Mouse (Mus musculus) intestine, embryonic 15.5 days (tissue): ENCODE data around the gene Slc2a12. TPM values are rescaled to one million over a fixed set of nuclear protein-coding genes. Genes with fewer than 3 reads are reported as not detected.

Experiments used
- ATAC-seq: fragments of 200-750 bp; cut with Nextera tagmentation; 2 replicates; pipeline ENCODE4 v1.8.0; 2017; ENCODE audit warnings: moderate TSS enrichment, moderate library complexity
- H3K27ac ChIP-seq: fragments of 300-500 bp; sonication (generic); 2 replicates; pipeline ENCODE4 v1.5.1; 2015; ENCODE audit warnings: mild to moderate bottlenecking, inconsistent platforms
- H3K27me3 ChIP-seq: fragments of 300-500 bp; sonication (generic); replicated peaks from 2 replicates; pipeline ENCODE4 v1.6.1; 2015; ENCODE audit warnings: inconsistent platforms
- H3K36me3 ChIP-seq: fragments of 300-500 bp; sonication (generic); 2 replicates; pipeline ENCODE4 v1.6.1; 2015; ENCODE audit warnings: inconsistent platforms
- H3K4me1 ChIP-seq: fragments of 300-500 bp; sonication (generic); replicated peaks from 2 replicates; pipeline ENCODE4 v1.6.1; 2015; ENCODE audit warnings: inconsistent platforms
- H3K4me2 ChIP-seq: fragments of 300-500 bp; sonication (generic); replicated peaks from 2 replicates; pipeline ENCODE4 v1.6.1; 2015; ENCODE audit warnings: mild to moderate bottlenecking, inconsistent platforms
- H3K4me3 ChIP-seq: fragments of 300-500 bp; sonication (generic); replicated peaks from 2 replicates; pipeline ENCODE4 v1.5.1; 2015; ENCODE audit warnings: inconsistent platforms
- H3K9ac ChIP-seq: fragments of 300-500 bp; sonication (generic); 2 replicates; pipeline ENCODE4 v1.6.1; 2015; ENCODE audit warnings: inconsistent platforms
- H3K9me3 ChIP-seq: fragments of 300-500 bp; sonication (generic); 2 replicates; pipeline ENCODE4 v1.6.1; 2016; ENCODE audit warnings: inconsistent platforms
- WGBS: fragments of 180-500 bp; shearing (Covaris S2); methylation state at CpG from one replicate; pipeline ENCODE4 v1.1.7; 2015; 5-methylcytosine and 5-hydroxymethylcytosine counted together
- polyA plus RNA-seq: library from polyadenylated mRNA; unstranded; fragments of >200 nt; fragmentation: Nextera tagmentation; extraction: Ambion mirVana; gene quantifications from 2 replicates; pipeline ENCODE4 v1.2.1, GENCODE M21; 2015

Slc2a12 gene
- polyA plus RNA-seq, 1 experiment from 2014 or later, result 0.38 TPM

DNA sequence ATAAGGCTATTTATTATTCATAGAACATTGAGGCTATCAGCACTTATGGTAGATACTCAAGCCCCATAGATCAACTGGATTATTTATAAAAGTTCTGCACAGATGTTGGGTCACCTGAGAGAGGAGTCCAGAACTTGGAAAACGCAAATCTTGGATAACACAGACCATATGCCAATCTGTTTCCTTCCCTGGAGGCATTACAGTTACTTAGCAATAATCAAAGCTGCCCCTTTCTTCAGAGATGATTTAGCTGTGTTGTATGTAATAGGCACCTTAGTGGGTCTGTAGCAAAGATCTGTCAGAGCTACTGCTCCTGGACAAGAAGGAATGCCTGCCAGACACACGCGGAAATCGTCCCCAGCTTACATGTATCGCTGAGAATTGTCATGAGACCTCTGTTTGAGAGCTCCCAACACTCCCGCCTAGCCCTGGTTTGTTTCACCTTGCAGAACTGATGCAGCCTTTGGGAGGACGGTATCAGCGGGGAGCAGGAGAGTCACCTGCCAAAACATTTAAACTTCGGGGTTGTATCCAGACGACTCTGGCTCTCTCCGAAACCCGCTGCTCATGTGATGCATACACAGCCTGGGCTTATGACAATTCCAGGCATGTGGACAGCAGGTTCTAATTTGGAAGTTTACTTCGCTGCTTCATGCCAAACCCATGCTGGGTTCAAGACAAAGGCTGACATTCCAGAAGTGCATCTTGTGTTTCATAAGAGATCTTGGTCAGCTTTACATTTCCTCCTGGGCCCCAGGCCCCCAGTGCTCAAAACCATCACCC lies 31.2 kb downstream of the Slc2a12 start:
- Histone ChIP-seq H3K9me3 (no peaks in the 10 kb centered on the region), H3K9ac (no peak overlapping the region), H3K4me2 (no peak overlapping the region), H3K36me3 (no peaks in the 10 kb centered on the region), H3K27ac (no peak overlapping the region), H3K27me3 (no peaks in the 10 kb centered on the region), H3K4me3 (no peak overlapping the region), H3K4me1 (no peaks in the 10 kb centered on the region)
- no peak for ATAC-seq
- WGBS, result 66% methylated on average over 13 of the region's 13 CpGs

DNA sequence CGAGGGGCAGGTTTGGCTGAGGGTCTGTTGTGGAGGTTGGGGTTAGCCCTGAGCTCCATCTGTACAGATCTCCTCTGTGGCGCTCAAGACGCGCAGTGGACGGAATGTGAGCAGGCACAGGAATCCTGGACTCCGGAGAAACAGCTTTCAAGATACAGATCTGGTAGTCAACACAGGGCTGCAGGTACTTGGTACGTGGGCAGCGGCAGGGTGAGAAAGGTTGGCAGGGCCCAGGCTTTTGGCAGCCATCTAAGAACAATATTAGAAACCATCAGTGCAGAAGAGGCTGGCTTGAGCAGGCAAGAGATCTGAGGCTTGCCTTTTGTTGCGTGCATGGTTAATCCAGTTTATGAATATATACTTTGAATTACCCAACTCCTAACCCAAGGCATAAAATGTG lies 51.4 kb downstream of the Slc2a12 start:
- no peaks in the 10 kb centered on the region for H3K36me3 ChIP-seq
- WGBS, result 88% methylated on average over 9 of the region's 9 CpGs
- no peaks in the 10 kb centered on the region for H3K9me3 ChIP-seq
- ATAC-seq, result no peak
- no peaks in the 10 kb centered on the region for H3K27me3 ChIP-seq
- no peak overlapping the region for H3K27ac ChIP-seq
- no peak overlapping the region for H3K9ac ChIP-seq
- H3K4me2 ChIP-seq, result no peak overlapping the region
- no peaks in the 10 kb centered on the region; the same call in 1 of the 2 replicates for H3K4me1 ChIP-seq
- H3K4me3 ChIP-seq, result no peak overlapping the region

- WGBS, result 80% methylated on average over 7 of the region's 7 CpGs
- H3K27ac ChIP-seq, result no peak overlapping the region
These were observed 52.1 kb downstream of the Slc2a12 start for GRCm38 (mm10) chr10:22696864-22697263.

DNA sequence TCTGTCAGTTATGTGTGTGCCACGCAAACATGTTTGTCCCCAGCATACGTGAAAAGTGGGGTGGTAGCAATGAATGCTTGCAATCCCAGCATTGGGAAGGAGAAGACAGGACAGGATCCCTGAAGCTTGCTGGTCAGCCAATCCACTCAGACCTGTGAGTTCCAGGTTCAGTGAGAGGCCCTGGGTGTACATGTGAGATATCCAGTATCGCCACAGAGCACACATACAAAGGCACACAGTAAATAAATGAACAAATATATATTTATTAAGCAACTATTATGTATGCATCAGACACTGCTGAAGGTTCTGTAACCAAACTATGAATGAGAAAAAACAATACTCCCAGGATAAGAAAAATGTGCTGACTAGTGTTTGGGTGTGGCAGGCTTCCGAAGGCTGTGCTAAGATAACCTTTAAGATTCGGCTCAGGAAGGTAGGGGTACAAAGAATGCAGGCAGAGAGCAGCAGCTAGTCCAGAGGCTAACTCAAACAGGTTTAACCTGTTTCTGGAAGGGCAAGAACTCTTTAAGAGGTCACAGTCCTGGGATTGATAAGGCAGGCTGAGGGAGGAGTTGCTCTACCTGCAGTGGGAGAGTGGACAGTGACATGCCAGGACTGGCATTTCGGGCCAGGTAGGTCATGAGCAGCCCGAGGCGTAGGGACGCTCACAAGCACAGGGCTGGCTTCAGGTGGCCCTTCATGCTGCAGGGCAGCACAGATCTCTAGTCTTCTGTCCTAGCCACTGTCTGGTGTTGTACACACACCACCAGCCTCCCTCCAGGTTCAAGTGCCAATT lies 53.5 kb downstream of the Slc2a12 start:
- Histone ChIP-seq H3K36me3 (no peaks in the 10 kb centered on the region), H3K4me3 (no peak overlapping the region), H3K4me2 (peak overlapping the region; percentile 36), H3K27me3 (no peaks in the 10 kb centered on the region), H3K9ac (no peak overlapping the region), H3K9me3 (no peaks in the 10 kb centered on the region), H3K4me1 (no peaks in the 10 kb centered on the region; the same call in 1 of the 2 replicates), H3K27ac (0 out of 2 replicates have a peak overlapping the region, but pooled peaks have one; percentile 42)
- peak; percentile 96 for ATAC-seq
- 68% methylated on average over 9 of the region's 9 CpGs for WGBS

More at GRCm38 (mm10) chr10:22696864-22697263, 52.1 kb downstream of the Slc2a12 start:
- H3K4me2 ChIP-seq, result no peak overlapping the region
- no peak for ATAC-seq
- no peak overlapping the region for H3K4me3 ChIP-seq
- no peak overlapping the region for H3K9ac ChIP-seq
- no peaks in the 10 kb centered on the region for H3K9me3 ChIP-seq
- H3K27me3 ChIP-seq, result no peaks in the 10 kb centered on the region
- no peaks in the 10 kb centered on the region; the same call in 1 of the 2 replicates for H3K4me1 ChIP-seq
- H3K36me3 ChIP-seq, result no peaks in the 10 kb centered on the region

- H3K9ac ChIP-seq, result no peak overlapping the region
- no peaks in the 10 kb centered on the region for H3K36me3 ChIP-seq
- 67% methylated on average over 19 of the region's 19 CpGs for WGBS
- H3K4me1 ChIP-seq, result no peaks in the 10 kb centered on the region; the same call in 1 of the 2 replicates
- no peak overlapping the region for H3K4me3 ChIP-seq
- no peak for ATAC-seq
- no peak overlapping the region for H3K4me2 ChIP-seq
- no peak overlapping the region for H3K27ac ChIP-seq
- no peaks in the 10 kb centered on the region for H3K9me3 ChIP-seq
- H3K27me3 ChIP-seq, result no peaks in the 10 kb centered on the region
These were observed 54.9 kb downstream of the Slc2a12 start for GRCm38 (mm10) chr10:22699487-22700335.

DNA sequence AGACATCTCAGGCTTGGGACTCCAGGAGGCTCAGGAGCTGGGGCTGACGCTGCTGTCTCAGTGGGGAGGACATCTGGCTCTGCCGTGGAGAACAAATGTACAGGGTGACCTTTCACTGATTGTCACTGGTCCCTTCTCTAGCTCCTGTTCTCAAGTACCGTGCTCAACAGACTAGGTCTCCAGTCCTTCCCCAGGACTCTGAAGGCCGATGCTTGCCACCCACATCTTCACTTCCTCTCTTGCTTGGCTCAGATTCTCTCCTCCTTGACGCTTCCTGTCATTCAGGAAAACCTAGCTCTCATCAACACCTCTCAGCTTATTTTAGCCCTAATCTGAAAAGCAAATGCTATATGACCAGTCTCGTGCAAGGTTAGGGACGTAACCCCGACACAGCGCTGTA lies 56.0 kb downstream of the Slc2a12 start:
- Histone ChIP-seq H3K9ac (no peak overlapping the region), H3K36me3 (no peaks in the 10 kb centered on the region), H3K27me3 (no peaks in the 10 kb centered on the region), H3K4me1 (no peaks in the 10 kb centered on the region; the same call in 1 of the 2 replicates), H3K9me3 (no peaks in the 10 kb centered on the region), H3K4me2 (no peak overlapping the region), H3K4me3 (no peak overlapping the region), H3K27ac (no peak overlapping the region)
- no peak for ATAC-seq
- 79% methylated on average over 9 of the region's 9 CpGs for WGBS

GRCm38 (mm10) chr10:22701485-22702315 lies 56.9 kb downstream of the Slc2a12 start:
- Histone ChIP-seq H3K9me3 (no peaks in the 10 kb centered on the region), H3K36me3 (no peaks in the 10 kb centered on the region), H3K9ac (no peak overlapping the region), H3K27ac (no peak overlapping the region), H3K4me2 (no peak overlapping the region), H3K4me3 (no peak overlapping the region), H3K4me1 (no peaks in the 10 kb centered on the region; the same call in 1 of the 2 replicates), H3K27me3 (no peaks in the 10 kb centered on the region)
- WGBS, result 69% methylated on average over 12 of the region's 12 CpGs
- ATAC-seq, result no peak

DNA sequence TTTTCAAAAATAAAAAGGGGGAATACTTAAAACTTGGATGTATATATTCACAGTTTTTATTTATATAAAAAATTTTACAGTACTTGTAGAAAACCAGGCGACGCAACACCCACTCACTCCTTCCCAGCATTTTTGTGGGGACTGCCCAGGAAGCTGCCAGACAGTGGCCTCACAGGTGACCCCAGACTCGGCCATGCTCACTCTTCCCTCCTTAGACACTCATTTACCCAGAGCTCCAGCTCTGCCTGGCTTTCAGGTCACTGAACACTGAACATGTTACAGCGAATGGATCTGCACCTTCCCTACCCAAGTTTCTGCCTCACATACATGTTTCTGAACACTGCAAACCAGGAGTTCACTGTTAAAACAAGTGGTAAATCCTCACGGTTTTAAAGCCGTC lies 59.0 kb downstream of the Slc2a12 start:
- peaks cover 5% of the 10 kb centered on the region; the same call in 1 of the 2 replicates for H3K36me3 ChIP-seq
- H3K27ac ChIP-seq, result no peak overlapping the region

DNA sequence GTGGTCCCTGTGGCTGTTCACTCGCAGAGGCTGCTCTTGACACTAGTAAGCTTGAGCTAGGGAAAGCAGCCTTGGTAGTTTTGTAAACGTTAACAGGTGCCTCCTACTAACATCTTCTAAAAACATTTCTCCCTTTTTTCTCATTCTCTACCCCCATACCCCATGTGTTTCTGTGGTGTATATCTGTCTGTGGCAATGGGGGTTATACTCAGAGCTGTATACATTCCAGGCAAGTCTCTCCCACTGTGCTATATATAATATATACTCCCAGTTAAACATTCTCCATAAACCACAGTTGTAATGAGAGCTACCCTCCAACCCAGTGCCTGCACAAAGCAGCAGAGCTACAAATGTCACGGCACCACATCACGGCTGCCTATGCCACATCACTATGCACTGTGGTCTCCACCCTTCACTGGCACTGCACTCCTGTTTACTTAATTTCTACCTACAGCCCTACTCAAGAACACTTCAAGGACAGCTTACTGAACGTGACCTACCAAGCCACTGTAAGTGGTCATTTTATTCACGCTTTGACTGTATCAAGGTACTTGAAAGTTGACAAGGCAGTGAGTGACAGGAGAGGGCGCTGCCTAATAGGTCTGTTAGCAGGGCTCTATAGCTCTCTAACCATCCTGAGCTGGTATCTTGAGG lies 63.5 kb downstream of the Slc2a12 start:
- ATAC-seq, result no peak

More for the DNA sequence above, 59.0 kb downstream of the Slc2a12 start:
- WGBS, result 88% methylated on average over 6 of the region's 6 CpGs
- Histone ChIP-seq H3K4me2 (no peak overlapping the region), H3K27me3 (no peaks in the 10 kb centered on the region), H3K4me1 (no peaks in the 10 kb centered on the region; the same call in 1 of the 2 replicates), H3K9me3 (no peaks in the 10 kb centered on the region), H3K9ac (no peak overlapping the region), H3K4me3 (no peak overlapping the region)
- ATAC-seq, result no peak

DNA sequence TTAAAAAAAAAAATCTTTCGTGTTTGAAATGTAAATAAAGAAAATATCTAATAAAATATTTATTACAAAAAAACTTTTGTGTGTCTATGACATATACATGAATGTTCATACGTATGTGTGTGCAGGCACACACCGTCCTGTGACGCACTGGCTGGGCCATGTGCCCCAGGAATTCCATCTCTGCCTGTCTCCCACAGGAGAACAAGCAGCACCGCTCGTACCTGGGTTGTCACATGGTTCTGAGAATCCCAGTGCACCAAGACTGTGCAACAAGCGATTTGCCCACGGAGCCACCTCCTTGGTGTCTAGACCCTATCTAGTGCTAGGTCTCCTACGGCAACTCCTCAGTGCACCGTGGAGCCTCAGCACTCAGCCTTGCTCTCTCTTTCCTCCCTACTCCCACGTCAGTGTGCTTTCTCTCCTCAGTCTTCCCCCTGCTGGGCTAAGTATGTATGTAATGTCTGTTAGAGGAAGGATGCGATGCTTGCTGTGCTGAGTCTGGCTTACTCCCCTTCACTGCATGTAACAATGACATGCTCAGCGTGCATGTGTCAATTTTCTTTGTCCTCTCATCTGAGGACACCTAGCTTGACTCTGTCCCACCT lies 65.5 kb downstream of the Slc2a12 start:
- Histone ChIP-seq H3K27ac (no peak overlapping the region), H3K9me3 (no peaks in the 10 kb centered on the region), H3K36me3 (peaks cover 15% of the 10 kb centered on the region; the same call in 1 of the 2 replicates), H3K4me3 (no peak overlapping the region), H3K9ac (no peak overlapping the region), H3K27me3 (no peaks in the 10 kb centered on the region), H3K4me2 (no peak overlapping the region), H3K4me1 (no peaks in the 10 kb centered on the region)
- no peak for ATAC-seq
- WGBS, result 92% methylated on average over 13 of the region's 13 CpGs

More for the DNA sequence above, 63.5 kb downstream of the Slc2a12 start:
- Histone ChIP-seq H3K9me3 (no peaks in the 10 kb centered on the region), H3K27ac (no peak overlapping the region), H3K4me1 (no peaks in the 10 kb centered on the region), H3K36me3 (peaks cover 15% of the 10 kb centered on the region; the same call in 1 of the 2 replicates), H3K27me3 (no peaks in the 10 kb centered on the region), H3K4me3 (no peak overlapping the region), H3K9ac (no peak overlapping the region), H3K4me2 (no peak overlapping the region)
- 83% methylated on average over 7 of the region's 7 CpGs for WGBS
